Mouse (Mus musculus): ENCODE measurements around the gene Chn2. TPM values are rescaled to one million over a fixed set of nuclear protein-coding genes. Genes with fewer than 3 reads are reported as not detected.

Gene Chn2
- polyA plus RNA-seq, 1 experiment = not detected

DNA sequence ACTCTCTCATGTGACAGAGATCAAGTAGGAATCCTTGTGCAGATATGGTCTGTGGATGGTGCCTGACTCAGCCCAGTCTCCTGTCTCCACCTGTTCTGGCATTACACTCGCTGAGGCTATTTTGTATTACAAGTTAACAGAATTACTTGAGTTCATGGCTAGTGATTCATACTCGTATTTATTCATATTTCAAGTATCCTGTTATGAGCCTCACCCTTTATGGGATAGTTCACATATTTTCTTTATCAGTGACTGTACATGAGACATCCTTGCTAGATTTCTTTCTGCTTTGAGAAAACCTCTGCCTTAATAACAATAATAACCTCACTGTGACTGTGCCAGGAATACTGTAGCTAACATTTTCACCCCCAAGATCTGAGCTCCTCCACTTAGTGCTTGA lies 164.0 kb downstream of the Chn2 start:
- H3K27me3 ChIP-seq (ENCODE audit: control insufficient read depth) = no peaks in the 10 kb centered on the region
- H3K36me3 ChIP-seq (ENCODE audit: control insufficient read depth) = no peaks in the 10 kb centered on the region
- H3K4me3 ChIP-seq (replicated peaks) = no peak overlapping the region
- H3K9me3 ChIP-seq (ENCODE audit: control insufficient read depth, low read length) = no peaks in the 10 kb centered on the region
- H3K4me1 ChIP-seq (ENCODE audit: control insufficient read depth) = no peaks in the 10 kb centered on the region; the same call in 1 of the 2 replicates
- TF ChIP-seq GATA1 (IDR thresholded peaks at IDR 0.05; ENCODE audit: low read length) (no peak), TAL1 (IDR thresholded peaks at IDR 0.05; ENCODE audit: low read length) (no peak)

DNA sequence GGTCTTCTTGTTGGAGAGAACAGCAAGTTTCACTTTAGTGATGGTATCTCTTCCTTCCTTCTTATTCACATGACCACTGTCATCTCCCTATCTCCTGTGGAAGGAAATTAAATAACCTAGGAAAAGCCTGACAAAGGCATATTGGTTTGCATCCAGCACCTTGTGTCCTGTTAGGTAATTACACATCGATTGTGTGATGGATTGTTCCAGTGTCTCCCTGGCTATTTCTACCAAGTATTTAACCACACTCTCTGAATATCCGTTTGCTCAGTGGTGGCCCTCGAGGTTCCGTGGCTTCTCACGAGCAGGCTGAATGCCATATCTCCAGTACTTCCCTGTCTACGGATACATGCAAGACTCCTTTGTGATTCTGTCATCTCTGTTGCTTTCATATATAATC lies 164.6 kb downstream of the Chn2 start:
- no peak overlapping the region for H3K4me3 ChIP-seq (replicated peaks)
- TF ChIP-seq TAL1 (IDR thresholded peaks at IDR 0.05; ENCODE audit: low read length) (no peak), GATA1 (IDR thresholded peaks at IDR 0.05; ENCODE audit: low read length) (no peak)
- H3K9me3 ChIP-seq (ENCODE audit: control insufficient read depth, low read length) = no peaks in the 10 kb centered on the region
- no peaks in the 10 kb centered on the region; the same call in 1 of the 2 replicates for H3K4me1 ChIP-seq (ENCODE audit: control insufficient read depth)
- no peaks in the 10 kb centered on the region for H3K36me3 ChIP-seq (ENCODE audit: control insufficient read depth)
- H3K27me3 ChIP-seq (ENCODE audit: control insufficient read depth) = no peaks in the 10 kb centered on the region

DNA sequence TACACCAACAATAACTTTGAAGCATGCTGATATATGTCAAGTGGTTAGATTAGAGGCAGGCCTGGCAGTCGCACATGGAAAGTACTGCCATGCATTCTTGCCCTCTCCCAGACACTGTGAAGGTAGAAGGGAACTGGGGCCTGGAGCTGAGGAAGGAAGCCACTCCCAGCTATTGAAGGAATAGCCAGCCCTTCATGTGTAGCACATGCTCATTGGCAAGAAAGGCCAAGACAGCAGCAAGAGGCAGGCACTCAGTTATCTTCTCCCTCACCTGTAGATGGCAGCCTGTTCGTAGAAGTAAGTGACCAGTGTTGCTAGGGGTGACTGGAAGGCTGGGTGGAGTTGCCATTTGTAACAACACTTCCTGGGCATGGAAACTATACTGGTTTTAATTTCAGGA lies 165.6 kb downstream of the Chn2 start:
- no peaks in the 10 kb centered on the region for H3K27me3 ChIP-seq (ENCODE audit: control insufficient read depth)
- TF ChIP-seq TAL1 (IDR thresholded peaks at IDR 0.05; ENCODE audit: low read length) = no peak
- H3K4me1 ChIP-seq (ENCODE audit: control insufficient read depth) = no peaks in the 10 kb centered on the region; the same call in 1 of the 2 replicates
- H3K9me3 ChIP-seq (ENCODE audit: control insufficient read depth, low read length) = no peaks in the 10 kb centered on the region
- no peak overlapping the region for H3K4me3 ChIP-seq (replicated peaks)
- H3K36me3 ChIP-seq (ENCODE audit: control insufficient read depth) = no peaks in the 10 kb centered on the region

DNA sequence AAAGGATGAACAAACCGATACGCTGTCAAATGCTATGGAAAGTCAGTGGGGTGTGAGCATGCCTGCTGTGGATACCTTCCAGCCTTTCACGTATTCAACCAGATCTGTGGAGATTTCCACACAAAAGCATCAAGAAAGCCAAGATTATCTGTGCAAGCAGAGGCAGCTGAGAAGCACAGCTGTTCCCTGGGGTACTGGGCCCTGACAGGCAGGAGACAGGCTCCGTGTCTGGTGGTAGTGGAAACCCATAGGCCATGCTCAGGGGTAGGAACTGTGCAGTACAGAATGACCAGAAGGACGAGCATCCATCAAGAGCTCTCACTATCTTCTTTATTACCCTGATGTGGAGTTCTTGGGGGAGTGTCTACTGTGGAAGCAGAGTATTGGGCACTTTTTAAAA lies 166.1 kb downstream of the Chn2 start:
- TF ChIP-seq GATA1 (IDR thresholded peaks at IDR 0.05; ENCODE audit: low read length) (no peak), TAL1 (IDR thresholded peaks at IDR 0.05; ENCODE audit: low read length) (no peak)
- Histone ChIP-seq H3K4me1 (ENCODE audit: control insufficient read depth) (no peaks in the 10 kb centered on the region; the same call in 1 of the 2 replicates), H3K36me3 (ENCODE audit: control insufficient read depth) (no peaks in the 10 kb centered on the region), H3K9me3 (ENCODE audit: control insufficient read depth, low read length) (no peaks in the 10 kb centered on the region), H3K27me3 (ENCODE audit: control insufficient read depth) (no peaks in the 10 kb centered on the region), H3K4me3 (replicated peaks) (no peak overlapping the region)

DNA sequence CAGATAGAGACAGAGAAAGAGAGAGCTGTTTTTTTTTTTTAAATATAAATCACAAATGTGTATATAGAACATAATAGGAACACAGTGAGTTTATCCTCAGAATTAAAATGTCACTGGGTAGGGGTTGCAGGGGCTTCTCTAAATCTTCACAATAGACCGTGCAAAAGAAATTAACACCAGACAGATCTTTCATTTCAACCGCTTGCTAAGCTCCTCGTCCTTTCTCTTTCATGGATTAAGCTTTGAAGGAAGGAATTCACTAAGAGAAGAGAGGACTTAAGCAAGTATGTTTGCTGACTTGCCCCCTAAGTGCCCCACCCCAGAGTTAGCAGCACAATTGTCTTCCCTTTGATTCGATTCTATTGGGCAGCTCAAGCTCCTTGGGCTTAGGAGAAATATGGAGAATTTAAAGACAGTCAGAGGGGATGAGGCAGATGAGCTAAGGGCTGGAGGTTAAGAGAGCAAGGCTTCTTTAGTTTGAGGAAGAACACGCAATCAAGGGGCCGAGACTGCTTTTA lies 166.9 kb downstream of the Chn2 start:
- TF ChIP-seq GATA1 (IDR thresholded peaks at IDR 0.05; ENCODE audit: low read length) (no peak), TAL1 (IDR thresholded peaks at IDR 0.05; ENCODE audit: low read length) (no peak)
- Histone ChIP-seq H3K9me3 (ENCODE audit: control insufficient read depth, low read length) (no peaks in the 10 kb centered on the region), H3K4me1 (ENCODE audit: control insufficient read depth) (no peaks in the 10 kb centered on the region; the same call in 1 of the 2 replicates), H3K4me3 (replicated peaks) (no peak overlapping the region), H3K36me3 (ENCODE audit: control insufficient read depth) (no peaks in the 10 kb centered on the region), H3K27me3 (ENCODE audit: control insufficient read depth) (no peaks in the 10 kb centered on the region)

DNA sequence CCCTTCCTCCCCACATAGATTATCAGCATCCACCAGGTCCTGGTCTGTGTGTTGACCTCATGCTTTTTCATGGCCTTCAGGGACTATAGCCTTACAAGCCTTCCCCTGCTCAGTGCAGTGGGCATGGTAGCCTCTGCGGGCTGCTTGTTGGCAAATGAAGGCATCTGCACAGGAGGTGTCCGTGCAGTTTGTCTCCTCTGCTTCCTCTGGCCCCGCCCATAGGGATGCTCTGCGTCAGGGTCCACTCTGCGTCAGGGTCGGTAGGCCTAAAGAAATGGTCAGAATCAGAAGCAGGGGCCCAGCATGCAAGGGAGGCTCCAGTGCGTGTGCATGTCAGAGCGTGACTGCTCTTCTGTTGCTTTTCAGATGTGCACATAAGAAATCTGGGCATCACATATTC lies 169.4 kb downstream of the Chn2 start:
- TF ChIP-seq TAL1 (IDR thresholded peaks at IDR 0.05; ENCODE audit: low read length) (no peak), GATA1 (IDR thresholded peaks at IDR 0.05; ENCODE audit: low read length) (no peak)
- H3K4me3 ChIP-seq (replicated peaks) = no peak overlapping the region
- H3K27me3 ChIP-seq (ENCODE audit: control insufficient read depth) = no peaks in the 10 kb centered on the region
- no peaks in the 10 kb centered on the region for H3K9me3 ChIP-seq (ENCODE audit: control insufficient read depth, low read length)
- H3K36me3 ChIP-seq (ENCODE audit: control insufficient read depth) = no peaks in the 10 kb centered on the region
- H3K4me1 ChIP-seq (ENCODE audit: control insufficient read depth) = no peaks in the 10 kb centered on the region

DNA sequence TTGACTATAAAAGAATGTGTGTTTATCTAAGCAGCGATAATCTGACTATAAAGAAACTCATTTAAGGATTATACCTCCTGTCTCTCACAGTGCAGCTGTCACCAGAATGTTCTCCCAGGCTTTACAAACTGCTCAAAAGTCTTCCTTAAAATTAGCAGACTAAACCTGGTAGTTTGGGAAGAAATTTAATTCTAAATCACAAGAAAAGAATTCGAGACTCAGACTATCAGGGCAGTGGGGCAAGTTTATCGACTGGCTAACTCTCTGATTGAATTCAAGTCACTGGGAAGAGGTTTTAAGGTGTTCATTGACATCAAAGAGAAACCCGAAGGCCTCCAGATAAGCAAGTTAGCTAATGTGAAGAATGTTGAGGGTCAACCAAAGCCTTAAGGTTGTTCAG lies 171.6 kb downstream of the Chn2 start:
- TF ChIP-seq GATA1 (IDR thresholded peaks at IDR 0.05; ENCODE audit: low read length) (no peak), TAL1 (IDR thresholded peaks at IDR 0.05; ENCODE audit: low read length) (no peak)
- no peak overlapping the region for H3K4me3 ChIP-seq (replicated peaks)
- H3K9me3 ChIP-seq (ENCODE audit: control insufficient read depth, low read length) = no peaks in the 10 kb centered on the region
- no peaks in the 10 kb centered on the region for H3K36me3 ChIP-seq (ENCODE audit: control insufficient read depth)
- no peaks in the 10 kb centered on the region for H3K4me1 ChIP-seq (ENCODE audit: control insufficient read depth)
- no peaks in the 10 kb centered on the region for H3K27me3 ChIP-seq (ENCODE audit: control insufficient read depth)

DNA sequence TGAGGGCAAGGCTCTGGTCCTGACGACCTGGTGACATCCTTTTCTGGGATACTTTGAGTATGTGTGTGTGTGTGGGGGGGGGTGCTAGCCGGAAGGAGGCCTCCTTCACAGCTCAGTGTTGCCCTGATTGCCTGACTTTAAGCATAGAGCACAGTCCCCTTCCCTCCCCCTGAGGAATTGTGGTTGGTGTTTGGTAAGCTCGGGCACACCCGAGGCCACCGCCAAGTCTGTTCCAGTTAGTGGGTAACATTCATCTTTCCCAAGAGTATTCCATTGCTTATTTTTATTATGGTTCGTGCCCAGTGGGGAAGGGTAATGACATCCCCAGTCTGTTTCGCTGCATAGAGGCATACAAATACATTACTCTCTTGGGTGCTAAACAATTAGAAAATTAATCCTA lies 172.6 kb downstream of the Chn2 start:
- H3K4me1 ChIP-seq (ENCODE audit: control insufficient read depth) = no peaks in the 10 kb centered on the region
- no peaks in the 10 kb centered on the region for H3K36me3 ChIP-seq (ENCODE audit: control insufficient read depth)
- no peaks in the 10 kb centered on the region for H3K27me3 ChIP-seq (ENCODE audit: control insufficient read depth)
- no peaks in the 10 kb centered on the region for H3K9me3 ChIP-seq (ENCODE audit: control insufficient read depth, low read length)
- TF ChIP-seq GATA1 (IDR thresholded peaks at IDR 0.05; ENCODE audit: low read length) = no peak
- no peak for TF ChIP-seq TAL1 (IDR thresholded peaks at IDR 0.05; ENCODE audit: low read length)
- no peak overlapping the region for H3K4me3 ChIP-seq (replicated peaks)

DNA sequence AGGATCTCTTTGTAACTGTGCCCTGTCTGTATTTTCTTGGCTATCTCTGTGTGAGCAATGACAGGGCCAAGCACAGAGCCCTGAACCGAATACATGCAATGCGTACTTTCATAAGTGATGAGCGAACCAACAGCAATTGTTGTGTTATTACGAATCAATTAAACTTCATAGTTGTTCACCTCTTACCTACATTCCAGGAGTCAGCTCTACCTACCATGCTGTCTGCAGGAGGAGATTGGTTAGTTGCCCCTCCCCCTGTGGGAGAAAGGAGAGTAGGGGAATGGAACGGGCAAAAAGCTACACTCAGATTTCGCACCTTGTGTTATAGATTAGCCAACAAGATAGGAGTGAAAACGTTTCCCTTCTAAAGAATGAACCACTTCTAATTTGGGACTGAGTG lies 174.4 kb downstream of the Chn2 start:
- no peaks in the 10 kb centered on the region for H3K9me3 ChIP-seq (ENCODE audit: control insufficient read depth, low read length)
- no peaks in the 10 kb centered on the region for H3K4me1 ChIP-seq (ENCODE audit: control insufficient read depth)
- no peaks in the 10 kb centered on the region for H3K27me3 ChIP-seq (ENCODE audit: control insufficient read depth)
- H3K4me3 ChIP-seq (replicated peaks) = no peak overlapping the region
- TF ChIP-seq TAL1 (IDR thresholded peaks at IDR 0.05; ENCODE audit: low read length) (no peak), GATA1 (IDR thresholded peaks at IDR 0.05; ENCODE audit: low read length) (no peak)
- H3K36me3 ChIP-seq (ENCODE audit: control insufficient read depth) = no peaks in the 10 kb centered on the region

DNA sequence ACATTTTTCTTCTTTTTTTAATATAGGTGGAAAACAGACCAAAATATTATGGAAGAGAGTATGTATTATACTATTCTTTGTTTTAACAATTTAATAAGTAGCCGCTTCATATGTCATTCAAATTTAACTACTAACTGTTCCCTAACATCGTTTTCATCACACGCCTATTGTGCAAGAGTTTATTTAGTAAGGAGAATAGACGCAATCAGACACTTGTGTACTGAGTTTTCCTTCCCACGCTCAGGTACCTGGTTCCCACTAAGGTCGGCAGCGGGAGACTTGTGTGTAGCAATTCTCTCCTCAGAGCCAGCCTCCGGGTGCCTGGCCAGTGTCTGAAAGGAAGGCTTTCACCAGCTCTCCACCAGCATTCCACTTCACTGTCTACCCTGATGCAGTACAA lies 176.3 kb downstream of the Chn2 start:
- TF ChIP-seq TAL1 (IDR thresholded peaks at IDR 0.05; ENCODE audit: low read length) = no peak
- H3K9me3 ChIP-seq (ENCODE audit: control insufficient read depth, low read length) = no peaks in the 10 kb centered on the region
- H3K27me3 ChIP-seq (ENCODE audit: control insufficient read depth) = no peaks in the 10 kb centered on the region
- no peaks in the 10 kb centered on the region for H3K4me1 ChIP-seq (ENCODE audit: control insufficient read depth)
- no peaks in the 10 kb centered on the region for H3K36me3 ChIP-seq (ENCODE audit: control insufficient read depth)
- H3K4me3 ChIP-seq (replicated peaks) = no peak overlapping the region

Data from erythroblast, embryonic 14.5 days (primary cell).